Mouse (Mus musculus): ENCODE data around the gene Cygb.

- TF ChIP-seq POLR2A (IDR thresholded peaks at IDR 0.05; ENCODE audit: borderline replicate concordance, extremely low read depth, insufficient read depth, insufficient read length, poor library complexity, severe bottlenecking) (no peak), CTCF (IDR thresholded peaks at IDR 0.05; ENCODE audit: borderline replicate concordance, extremely low read depth, insufficient read depth, insufficient read length) (no peak)
These were observed 43.4 kb upstream of the Cygb start for GRCm38 (mm10) chr11:116697521-116697920.

All from brain, embryonic 14.5 days (tissue).